Mouse (Mus musculus) left cerebral cortex, postnatal 36 days (tissue): ENCODE measurements at regions not wholly inside any gene's neighbourhood (a gene's known extent, or its start where the extent isn't known, plus 50 kb on each side); places are given as distances from the start of the nearest gene placed in this dataset.
A peak's percentile ranks its signal among the peaks of the same experiment; 100 is the strongest.

Experiments used
- DNase-seq, 2 experiments: peaks; one replicate each; pipeline ENCODE4 v3.0.0; 2021 to 2022; ENCODE audit warnings: low spot score in 2 of 2, mixed read lengths in 1 of 2
- intact Hi-C: fragments of 180-260 bp; cut with DNase I; formaldehyde crosslinking; loops from one replicate; pipeline ENCODE4 v1.15.1; 2025

DNA sequence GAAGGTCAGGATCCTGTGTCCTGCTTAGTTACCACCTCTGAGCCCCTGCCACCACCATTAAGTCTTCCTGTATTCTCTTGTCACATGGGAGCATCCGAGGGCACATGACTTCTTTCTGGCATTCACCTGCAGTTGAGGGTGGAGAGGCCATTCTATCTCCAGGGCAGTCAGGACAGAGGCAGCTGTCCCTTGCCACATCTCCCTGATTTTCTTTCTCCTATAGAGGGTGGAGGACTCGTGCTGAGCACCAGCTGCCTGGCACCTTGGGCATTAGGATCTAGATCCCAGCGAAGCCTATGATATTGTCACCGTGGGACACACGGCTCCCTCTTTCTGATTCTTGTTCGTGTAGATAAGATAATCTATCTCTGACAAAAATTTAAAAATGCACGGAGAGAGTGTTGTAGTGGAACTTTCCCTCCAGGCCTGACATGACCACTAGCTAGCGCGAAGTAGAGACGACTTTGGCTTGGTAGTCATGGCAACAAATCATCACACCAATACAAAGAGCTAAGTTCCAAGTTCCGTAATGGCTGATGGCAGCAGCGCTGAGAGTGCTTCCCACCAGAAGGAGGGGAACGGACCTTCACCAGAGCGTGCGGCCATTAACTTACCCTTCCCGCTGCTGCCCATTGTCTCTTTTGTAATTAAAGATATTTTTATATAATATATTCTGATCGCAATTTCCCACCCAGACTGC is 137.7 kb downstream of the Ipmk start:
- intact Hi-C loops = loop anchor here (10.0 kb wide), 1 partner anchor 910 kb away; no protein-coding TSS in a partner anchor

DNA sequence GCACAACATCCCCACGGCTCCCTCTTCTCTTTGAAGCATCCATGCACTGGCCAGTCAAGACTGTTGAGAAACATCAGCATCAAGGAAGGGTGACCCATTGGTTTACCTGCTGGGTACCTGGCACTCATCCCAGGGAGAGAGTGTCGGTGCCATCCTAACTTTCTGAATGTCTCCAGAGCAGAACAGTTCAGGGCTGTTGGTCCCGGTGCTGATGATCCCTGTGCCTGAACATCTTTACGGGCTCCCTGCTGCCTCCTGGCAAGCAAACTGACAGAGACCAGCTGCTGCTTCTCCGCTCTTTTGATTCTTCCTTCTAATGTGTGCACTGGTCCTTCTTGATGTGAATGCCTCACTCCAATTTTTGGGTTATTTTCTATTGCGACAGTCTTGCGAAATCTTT is 142.2 kb downstream of the Ipmk start:
- intact Hi-C loops = loop anchor here (10.0 kb wide), 1 partner anchor 905 kb away; no protein-coding TSS in a partner anchor
- DNase-seq = no peak

More for the DNA sequence above, 137.7 kb downstream of the Ipmk start:
- DNase-seq = peak in 1 of 2 experiments; percentile 12

DNA sequence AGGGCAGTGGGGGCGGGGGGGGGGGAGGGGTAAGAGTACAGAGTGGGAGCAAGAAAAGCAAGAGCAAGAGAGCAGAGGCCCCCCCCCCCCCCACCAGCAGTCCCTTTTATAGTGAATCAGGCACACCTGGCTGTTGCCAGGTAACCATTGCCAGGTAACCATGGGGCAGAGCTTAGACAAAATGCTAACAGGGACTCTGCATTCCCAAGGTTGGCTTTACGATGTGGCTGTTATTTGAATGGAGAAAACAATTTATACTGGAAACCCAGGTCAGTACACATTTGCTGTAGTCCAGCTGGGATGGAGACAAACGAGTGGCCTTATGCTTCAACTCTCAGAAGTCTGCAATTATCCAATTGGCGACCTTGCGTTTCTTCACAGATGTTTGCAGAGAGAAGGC is 154.5 kb downstream of the Ipmk start:
- intact Hi-C loops = no loop called here
- no peak for DNase-seq

DNA sequence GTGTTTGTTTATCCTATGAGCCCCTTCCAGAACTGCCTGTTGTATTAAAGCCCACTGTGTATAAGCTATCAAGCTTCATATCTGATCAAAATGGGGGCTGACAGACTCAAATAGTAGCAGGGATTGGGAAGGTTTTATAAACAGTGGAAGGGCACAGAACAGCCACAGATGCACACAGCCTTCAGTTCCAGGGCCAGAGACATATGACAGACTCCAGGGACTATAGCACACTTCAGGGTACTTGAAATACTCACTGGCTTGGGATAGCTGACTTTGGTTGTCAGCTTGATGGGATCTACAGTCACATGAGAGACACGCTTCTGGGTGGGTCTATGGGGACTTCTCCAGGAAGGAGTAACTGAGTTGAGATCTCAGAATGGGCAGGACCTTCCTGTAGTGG is 156.7 kb downstream of the Ipmk start:
- intact Hi-C loops = no loop called here
- DNase-seq = no peak

DNA sequence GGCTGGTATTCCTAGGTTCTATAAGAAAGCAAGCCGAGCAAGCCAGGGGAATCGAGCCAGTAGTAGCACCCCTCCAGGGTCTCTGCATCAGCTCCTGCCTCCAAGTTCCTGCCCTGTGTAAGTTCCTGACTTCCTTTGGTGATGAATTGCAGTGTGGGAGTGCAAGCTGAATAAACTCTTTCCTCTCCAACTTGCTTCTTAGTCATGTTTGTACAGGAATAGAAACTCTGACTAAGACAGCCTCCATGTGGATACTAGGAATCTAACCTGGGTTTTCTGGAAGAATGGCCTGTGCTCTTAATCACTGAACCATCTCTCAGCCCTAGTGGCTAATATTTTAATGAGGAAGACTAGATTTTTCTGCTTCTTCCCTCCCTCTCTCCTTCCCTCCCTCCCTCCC is 177.7 kb downstream of the Ipmk start:
- peak in 1 of 2 experiments; percentile 5 for DNase-seq
- intact Hi-C loops = no loop called here

DNA sequence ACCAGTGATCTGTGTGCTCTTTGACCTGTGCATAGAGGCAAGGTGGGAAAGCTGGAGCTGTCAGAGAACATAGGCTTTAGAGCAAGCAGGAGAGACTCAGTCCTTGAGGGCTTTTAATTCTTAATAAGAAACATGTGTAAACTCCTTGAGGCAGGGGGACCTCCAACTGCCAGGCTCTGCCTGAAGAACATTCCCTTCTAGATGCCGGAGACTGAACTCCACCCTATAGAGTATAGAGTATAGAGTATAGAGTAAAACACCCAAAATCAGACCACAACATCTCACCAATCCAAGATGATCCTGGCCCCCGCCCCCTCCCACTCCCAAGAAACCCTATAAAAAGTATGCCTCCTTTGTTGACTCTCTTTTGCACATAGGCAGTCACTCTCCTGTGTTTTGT is 186.2 kb downstream of the Ipmk start:
- intact Hi-C loops = no loop called here
- DNase-seq = no peak

DNA sequence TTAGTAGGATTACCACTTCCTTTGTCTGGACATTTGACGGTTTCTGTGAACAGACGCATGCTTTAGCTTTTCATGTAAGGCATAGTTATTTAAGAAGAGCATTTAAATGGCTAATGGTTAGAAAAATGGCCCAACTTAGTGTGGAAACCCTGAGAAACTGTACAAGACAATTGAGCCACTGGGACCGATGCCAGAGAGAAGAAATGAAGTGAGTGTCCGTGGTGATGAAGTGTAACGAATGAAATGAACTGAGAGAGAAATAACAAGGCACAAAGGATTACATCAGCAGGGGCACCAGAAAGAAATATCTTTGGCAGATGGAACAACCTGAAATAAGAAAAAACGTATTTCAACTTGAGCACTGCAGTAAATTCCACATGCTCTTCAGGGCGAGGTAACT is 197.9 kb downstream of the Ipmk start:
- no peak for DNase-seq
- intact Hi-C loops = no loop called here

DNA sequence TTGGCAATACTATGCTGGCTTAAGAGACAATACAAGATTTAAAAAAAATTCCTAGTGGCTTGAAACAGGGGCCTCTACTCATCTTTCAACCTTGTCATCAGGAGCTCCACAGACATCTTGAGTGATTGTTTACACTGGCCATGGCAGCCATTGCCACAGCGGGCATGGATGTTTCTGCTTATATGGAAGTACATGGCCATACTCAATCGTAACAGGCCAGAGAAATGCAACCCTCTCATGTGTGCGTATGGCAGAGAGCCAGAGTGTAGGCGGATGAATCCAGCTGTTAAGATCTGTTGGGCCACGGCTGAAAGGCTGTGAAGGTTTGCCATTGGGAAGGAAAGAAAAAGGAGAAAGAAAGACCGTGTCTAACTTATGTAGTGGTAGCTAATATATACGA is 198.9 kb downstream of the Ipmk start:
- no peak for DNase-seq
- intact Hi-C loops = no loop called here

DNA sequence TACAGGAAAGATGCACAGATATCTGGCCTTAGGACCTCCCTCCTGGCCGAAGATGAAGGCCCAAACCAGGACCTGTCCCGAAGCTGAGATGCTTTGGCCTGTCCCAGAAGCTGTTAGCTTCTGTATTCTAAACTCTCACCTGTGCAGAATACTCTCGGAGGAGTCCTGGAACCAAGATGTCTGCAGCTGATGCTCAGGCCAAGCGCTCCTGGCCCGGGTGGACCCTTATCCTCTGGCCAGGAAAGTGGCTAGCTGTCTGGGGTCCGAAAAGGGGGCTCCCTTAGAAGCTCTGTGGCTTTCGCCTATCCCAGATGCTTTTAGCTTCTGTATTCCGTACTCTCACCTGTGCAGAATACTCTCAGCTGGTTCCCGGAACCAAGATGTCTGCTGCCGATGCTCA is 236.2 kb downstream of the Ipmk start:
- no peak for DNase-seq
- intact Hi-C loops = no loop called here

DNA sequence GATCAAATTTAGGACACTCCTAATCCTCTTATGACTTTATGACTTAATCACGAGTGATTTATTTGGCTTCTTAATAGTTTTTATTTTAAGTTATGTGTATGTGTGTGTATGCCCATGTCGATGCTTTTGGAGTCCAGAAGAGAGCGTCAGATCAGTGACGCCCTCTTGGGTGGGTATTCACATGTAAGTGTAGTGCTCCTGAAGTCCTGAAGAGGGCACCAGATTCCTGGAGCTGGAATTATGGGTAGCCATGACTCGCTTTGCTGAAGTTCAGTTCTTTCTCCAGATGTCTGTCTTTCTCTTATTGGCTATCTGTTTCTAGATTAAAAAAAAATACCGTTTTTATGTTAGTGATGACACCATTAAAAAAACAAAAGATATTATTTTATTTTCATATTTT is 251.0 kb downstream of the Ipmk start:
- intact Hi-C loops = no loop called here
- no peak for DNase-seq

DNA sequence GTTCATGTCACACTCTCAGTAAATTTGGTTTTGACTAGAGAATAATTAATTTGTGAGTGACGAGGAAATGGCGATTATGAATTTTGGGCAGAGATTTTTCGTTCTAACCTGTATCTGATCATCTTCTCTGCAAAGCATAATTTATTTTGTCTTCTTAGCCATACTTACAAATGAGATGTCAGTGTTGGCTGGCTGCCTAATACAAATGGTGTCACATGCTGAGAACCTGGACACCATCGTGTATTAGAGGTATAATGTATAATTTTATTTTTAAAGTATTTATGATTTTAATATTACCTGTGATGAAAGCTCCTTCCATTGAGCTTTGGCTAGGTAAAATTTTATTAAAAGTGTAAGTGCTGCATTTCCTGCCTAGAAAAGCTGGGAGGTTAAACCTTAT is 266.2 kb downstream of the Ipmk start:
- DNase-seq = no peak
- intact Hi-C loops = no loop called here

DNA sequence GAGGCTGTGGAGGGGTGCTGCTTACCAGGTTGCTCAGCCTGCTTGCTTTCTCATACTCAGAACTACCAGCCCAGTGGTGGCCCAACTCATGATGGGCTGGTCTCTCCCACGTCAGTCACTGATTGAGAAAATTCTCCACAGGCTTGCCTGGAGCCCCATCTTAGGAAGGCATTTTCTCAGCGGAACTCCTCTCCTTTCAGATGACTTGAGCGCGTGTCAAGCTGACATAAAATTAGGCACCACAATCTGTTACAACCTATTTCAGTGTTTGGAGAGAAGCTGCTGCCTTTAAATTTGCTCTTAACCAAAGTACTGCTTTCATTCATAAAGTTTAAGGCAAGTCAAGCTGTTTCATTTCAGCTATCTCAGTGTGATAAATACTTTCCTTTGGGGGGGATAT is 269.6 kb downstream of the Ipmk start:
- intact Hi-C loops = no loop called here
- peak; percentile 29 to 37 for DNase-seq

DNA sequence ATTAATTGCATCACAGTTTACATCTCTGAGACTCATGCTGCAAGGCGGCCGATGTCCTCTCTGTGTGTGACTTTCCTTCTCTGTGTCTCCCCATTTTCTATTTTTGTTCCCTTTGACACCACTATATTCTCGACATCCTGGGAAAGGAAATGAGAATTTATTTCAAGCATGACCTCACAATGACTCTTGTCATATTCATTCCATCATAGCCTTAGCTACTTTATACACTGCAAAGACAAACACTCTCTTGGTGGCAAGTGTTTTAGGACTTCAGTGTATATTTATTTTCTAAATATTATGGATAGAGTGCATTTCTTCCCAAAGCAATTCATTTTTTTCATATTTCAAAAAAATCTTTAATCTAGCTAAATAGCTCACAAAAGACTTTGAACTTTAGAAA is 298.5 kb downstream of the Ipmk start:
- intact Hi-C loops = no loop called here
- no peak for DNase-seq

DNA sequence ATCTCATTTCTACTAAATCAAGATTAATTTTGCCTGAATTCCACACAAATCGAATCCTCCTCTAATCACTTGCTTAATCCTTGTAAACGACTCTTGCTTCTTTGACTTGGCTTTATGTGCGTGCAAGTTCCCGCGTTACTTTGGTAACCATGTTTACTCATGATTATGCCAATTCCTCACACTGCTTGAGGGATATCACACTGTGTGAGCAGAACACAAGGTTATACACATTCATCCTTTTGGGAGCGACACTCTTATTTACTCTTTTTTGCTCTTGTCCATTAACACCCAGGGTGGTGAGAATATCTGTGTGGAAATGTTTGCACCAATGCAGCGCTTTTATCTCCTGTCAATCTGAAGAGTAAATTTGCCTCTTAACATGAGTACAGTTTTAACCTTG is 310.0 kb downstream of the Ipmk start:
- DNase-seq = no peak
- intact Hi-C loops = no loop called here

DNA sequence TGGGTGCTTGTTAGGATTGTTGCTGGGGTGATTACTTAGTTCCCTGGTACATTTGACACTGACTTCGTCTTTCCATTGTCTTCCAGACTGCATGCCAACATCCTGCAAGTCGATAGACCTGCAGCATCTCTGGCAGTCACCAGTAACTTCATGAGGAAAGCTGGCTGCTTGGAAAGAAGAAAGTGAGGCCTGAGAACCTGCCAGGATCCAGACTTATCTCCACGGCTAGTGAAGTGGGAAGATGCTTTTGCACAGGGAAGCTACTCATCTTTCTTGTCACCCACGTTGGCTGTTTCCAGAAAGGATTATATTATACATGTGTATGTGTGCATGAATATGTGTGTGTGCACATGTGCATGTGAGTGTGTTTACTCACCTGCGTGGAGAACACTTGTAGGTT is 316.0 kb downstream of the Ipmk start:
- intact Hi-C loops = no loop called here
- DNase-seq = peak in 1 of 2 experiments; percentile 12

DNA sequence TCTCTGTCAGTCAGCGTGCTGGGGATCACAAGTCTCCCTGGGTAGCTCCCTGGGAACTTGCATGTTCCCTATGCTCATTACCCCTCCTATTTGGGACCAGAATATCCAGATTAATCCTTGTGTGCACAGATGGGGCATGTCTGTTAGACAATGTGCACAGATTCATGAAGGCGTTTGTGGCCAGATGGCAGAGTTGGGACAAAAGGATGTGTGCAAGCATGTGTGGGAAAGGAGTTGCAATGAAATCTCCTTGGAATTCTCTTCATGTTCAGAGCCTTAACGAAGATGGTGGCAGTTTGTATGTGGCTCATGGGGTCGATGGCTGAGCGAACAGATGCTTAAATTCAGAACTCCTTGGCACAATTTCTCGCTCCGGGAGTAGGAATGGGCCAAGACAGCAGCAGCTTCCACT is 319.6 kb downstream of the Ipmk start:
- intact Hi-C loops = no loop called here
- peak; percentile 48 to 49 for DNase-seq

DNA sequence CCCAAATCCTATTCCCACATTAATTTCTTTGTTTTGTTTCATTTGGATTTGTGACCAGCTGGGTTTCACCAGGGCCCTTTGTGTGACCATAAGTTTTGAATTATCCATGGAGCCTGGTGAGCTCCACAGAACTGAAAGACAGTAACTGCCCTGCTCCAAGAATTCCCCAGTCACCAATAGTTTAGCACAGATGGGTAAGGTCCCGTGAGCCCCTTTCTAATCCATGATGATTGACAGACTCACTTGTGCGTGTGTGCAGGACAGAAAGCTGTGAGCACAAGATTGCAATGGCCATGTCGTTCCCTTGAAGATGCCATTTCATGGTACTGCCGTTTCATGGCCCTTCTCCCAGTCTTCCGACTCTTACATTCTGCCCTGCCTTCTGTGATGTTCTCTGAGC is 331.7 kb downstream of the Ipmk start:
- intact Hi-C loops = no loop called here
- no peak for DNase-seq

DNA sequence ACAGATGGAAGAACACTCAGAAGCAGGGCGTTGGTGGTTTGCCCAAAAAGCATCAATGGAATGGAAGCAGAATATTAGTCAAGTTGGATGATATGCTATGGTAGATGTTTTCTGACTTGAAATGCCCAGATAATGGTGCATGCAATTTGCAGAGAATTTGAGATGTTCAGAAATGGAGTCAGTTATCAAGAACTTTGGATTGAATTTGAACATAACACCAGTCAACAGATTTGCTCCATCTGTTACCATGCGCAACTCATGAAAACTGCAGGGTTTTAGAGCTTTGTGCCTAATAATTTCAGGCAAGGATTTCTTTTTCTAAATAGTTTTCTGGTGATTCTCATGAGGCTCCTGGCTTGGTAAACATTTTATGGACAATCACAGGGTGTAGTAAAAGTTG is 365.9 kb downstream of the Ipmk start:
- no peak for DNase-seq
- intact Hi-C loops = no loop called here

DNA sequence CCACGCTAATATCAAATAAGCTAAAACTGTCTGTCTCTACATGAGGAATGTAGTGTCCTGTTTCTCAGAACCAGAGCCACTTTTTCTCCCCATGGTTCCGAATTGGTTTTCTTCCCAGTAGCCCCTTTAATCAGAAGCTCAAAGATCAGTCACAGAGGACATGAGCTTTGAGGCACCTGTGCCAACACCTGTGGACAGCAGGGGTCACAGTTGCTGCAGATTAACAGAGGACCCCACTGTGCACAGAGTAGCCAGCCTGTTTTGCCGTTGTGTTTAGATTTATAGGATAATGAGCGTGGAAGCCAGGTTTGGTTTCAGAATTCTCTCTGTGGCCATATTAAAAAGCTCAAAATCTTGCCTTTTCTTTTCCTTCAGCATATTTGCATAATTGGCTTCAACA is 380.2 kb downstream of the Ipmk start:
- DNase-seq = no peak
- intact Hi-C loops = no loop called here

DNA sequence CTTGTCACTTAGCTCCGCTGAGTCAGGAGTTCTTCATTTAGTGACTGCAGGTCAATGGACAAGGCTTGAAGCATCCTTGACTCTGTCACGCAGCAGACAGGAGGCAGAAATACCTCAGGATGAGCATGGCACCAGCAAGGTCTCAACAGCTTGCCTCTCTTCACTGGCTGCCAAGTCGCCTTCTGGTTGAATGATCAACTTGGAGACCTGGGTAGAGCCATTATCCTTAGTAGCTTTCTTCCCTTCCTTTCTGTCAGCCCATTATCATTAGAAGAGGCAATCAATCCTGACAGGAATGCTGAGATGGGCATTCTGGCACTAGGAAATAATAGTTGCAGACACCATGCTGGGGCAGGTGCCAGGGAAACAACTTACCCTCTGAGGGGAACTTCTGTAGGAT is 386.3 kb downstream of the Ipmk start:
- no peak for DNase-seq
- intact Hi-C loops = no loop called here

DNA sequence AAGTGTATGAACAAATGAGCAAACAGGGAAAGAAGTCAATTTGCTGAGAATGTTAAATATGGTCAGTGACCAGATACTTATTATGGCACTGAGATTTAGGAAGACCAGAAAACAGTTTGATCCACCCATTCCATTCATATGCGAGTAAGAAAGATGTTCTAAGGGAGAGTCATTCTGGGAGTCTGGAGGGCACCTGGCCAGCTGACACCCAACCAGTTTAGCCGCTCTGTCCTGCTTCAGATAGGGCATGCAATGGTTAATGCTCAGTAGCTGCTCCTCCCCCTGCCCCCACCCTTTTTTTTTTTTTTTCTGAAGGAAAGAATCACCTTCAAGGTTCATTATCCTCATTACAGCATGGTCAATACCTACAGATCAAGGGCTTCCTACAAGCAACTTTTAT is 386.9 kb downstream of the Ipmk start:
- intact Hi-C loops = no loop called here
- DNase-seq = no peak

DNA sequence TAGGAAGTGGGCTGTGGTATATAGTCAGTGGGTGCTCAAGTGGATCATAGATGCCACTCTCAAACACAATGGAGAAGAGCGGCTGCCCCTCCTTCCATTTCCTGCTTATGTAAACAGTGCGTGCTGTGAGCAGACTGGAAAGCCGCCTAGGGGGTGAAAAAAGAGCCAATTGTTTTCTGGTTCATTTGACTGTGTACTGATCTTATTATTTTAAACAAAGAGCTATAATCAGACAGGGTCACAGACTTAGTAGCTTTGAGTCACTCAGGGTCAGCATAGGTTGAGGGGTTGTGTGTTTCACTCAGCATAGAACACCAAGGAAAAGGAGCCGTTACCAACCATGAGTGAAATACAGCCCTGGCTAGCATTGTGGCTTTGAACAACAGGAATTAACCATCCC is 390.7 kb downstream of the Ipmk start:
- no peak for DNase-seq
- intact Hi-C loops = no loop called here
